Mouse (Mus musculus): ENCODE results near the gene Krtap31-1. TPM values are rescaled to one million over a fixed set of nuclear protein-coding genes. Genes with fewer than 3 reads are reported as not detected.

Gene Krtap31-1
- polyA plus RNA-seq, 1 experiment: 0.13 TPM

- H3K36me3 ChIP-seq (ENCODE audit: control insufficient read depth, insufficient read depth, low read length): no peaks in the 10 kb centered on the region
- H3K4me1 ChIP-seq (replicated peaks; ENCODE audit: control insufficient read depth, insufficient read depth, low read length): no peaks in the 10 kb centered on the region
- TF ChIP-seq POLR2A (IDR thresholded peaks at IDR 0.05; ENCODE audit: control insufficient read depth, extremely low read depth, insufficient read depth, low read length, poor library complexity) (no peak), CTCF (IDR thresholded peaks at IDR 0.05; ENCODE audit: borderline replicate concordance, control insufficient read depth, extremely low read depth, insufficient read depth, low read length, poor library complexity) (no peak)
- H3K27ac ChIP-seq (ENCODE audit: control insufficient read depth, insufficient read depth, low read length): no peak overlapping the region
- WGBS: 75% methylated on average over 9 of the region's 9 CpGs
- no peak for DNase-seq
- H3K27me3 ChIP-seq (ENCODE audit: control insufficient read depth, insufficient read depth, low read length): no peaks in the 10 kb centered on the region
- no peak overlapping the region for H3K4me3 ChIP-seq (ENCODE audit: control insufficient read depth, insufficient read depth, low read length)
These were observed 30.1 kb downstream of the Krtap31-1 start for GRCm38 (mm10) chr11:99937751-99938264.

- TF ChIP-seq POLR2A (IDR thresholded peaks at IDR 0.05; ENCODE audit: control insufficient read depth, extremely low read depth, insufficient read depth, low read length, poor library complexity): no peak
- TF ChIP-seq CTCF (IDR thresholded peaks at IDR 0.05; ENCODE audit: borderline replicate concordance, control insufficient read depth, extremely low read depth, insufficient read depth, low read length, poor library complexity): no peak
- Histone ChIP-seq H3K36me3 (ENCODE audit: control insufficient read depth, insufficient read depth, low read length) (no peaks in the 10 kb centered on the region), H3K4me3 (ENCODE audit: control insufficient read depth, insufficient read depth, low read length) (no peak within 1 kb of the TSS), H3K27me3 (ENCODE audit: control insufficient read depth, insufficient read depth, low read length) (no peaks in the 10 kb centered on the region), H3K27ac (ENCODE audit: control insufficient read depth, insufficient read depth, low read length) (no peak within 1 kb of the TSS), H3K4me1 (replicated peaks; ENCODE audit: control insufficient read depth, insufficient read depth, low read length) (no peaks in the 10 kb centered on the region)
- DNase-seq: no peak
- WGBS: 93% methylated on average over 2 of the region's 2 CpGs
These were observed 40.5 kb downstream of the Krtap31-1 start, which contains the start of gene Krtap9-5 for GRCm38 (mm10) chr11:99948175-99948574. Gene Krtap9-5, plus strand, starts transcription at chr11:99948475.

Other genes with a start within 250 kb of the Krtap31-1 start
- not detected in 2 replicates for gene Gm11563, start 249.0 kb upstream of the Krtap31-1 start, polyA plus RNA-seq (2012; rRNA removed)
- not detected in 2 replicates for gene Krtap4-6, start 242.0 kb upstream of the Krtap31-1 start, polyA plus RNA-seq (2012; rRNA removed)
- not detected in 2 replicates for gene Gm14190, start 217.2 kb upstream of the Krtap31-1 start, polyA plus RNA-seq (2012; rRNA removed)
- not detected in 2 replicates for gene Gm14180, start 173.6 kb upstream of the Krtap31-1 start, polyA plus RNA-seq (2012; rRNA removed)
- gene Gm11595, start 135.0 kb upstream of the Krtap31-1 start, polyA plus RNA-seq (2012; rRNA removed): not detected in 2 replicates
- gene Krtap4-8, start 127.2 kb upstream of the Krtap31-1 start, polyA plus RNA-seq (2012; rRNA removed): not detected in 2 replicates
- gene Krtap4-9, start 122.7 kb upstream of the Krtap31-1 start, polyA plus RNA-seq (2012; rRNA removed): 0.17 TPM in 1 of 2 replicates, not detected in the other
- gene Gm11596, start 114.5 kb upstream of the Krtap31-1 start, polyA plus RNA-seq (2012; rRNA removed): not detected in 2 replicates
- gene Gm11569, start 109.0 kb upstream of the Krtap31-1 start, polyA plus RNA-seq (2012; rRNA removed): not detected in 2 replicates
- gene Gm11554, start 103.5 kb upstream of the Krtap31-1 start, polyA plus RNA-seq (2012; rRNA removed): not detected in 2 replicates
- gene Krtap4-13, start 98.0 kb upstream of the Krtap31-1 start, polyA plus RNA-seq (2012; rRNA removed): not detected in 2 replicates
- not detected in 2 replicates for gene Gm11564, start 92.3 kb upstream of the Krtap31-1 start, polyA plus RNA-seq (2012; rRNA removed)
- gene 2300003K06Rik, start 69.9 kb upstream of the Krtap31-1 start, polyA plus RNA-seq (2012; rRNA removed): not detected in 2 replicates
- 0.28 TPM in 1 of 2 replicates, not detected in the other for gene Krtap4-16, start 56.3 kb upstream of the Krtap31-1 start, polyA plus RNA-seq (2012; rRNA removed)
- gene Gm11568, start 50.0 kb upstream of the Krtap31-1 start, polyA plus RNA-seq (2012; rRNA removed): not detected in 2 replicates
- 0.31 TPM in 1 of 2 replicates, not detected in the other for gene Gm11559, start 43.4 kb upstream of the Krtap31-1 start, polyA plus RNA-seq (2012; rRNA removed)
- not detected in 2 replicates for gene Krtap9-1, start 34.5 kb upstream of the Krtap31-1 start, polyA plus RNA-seq (2012; rRNA removed)
- gene Gm11567, start 28.7 kb upstream of the Krtap31-1 start, polyA plus RNA-seq (2012; rRNA removed): not detected in 2 replicates
- gene Gm11565, start 6.8 kb downstream of the Krtap31-1 start, polyA plus RNA-seq (2012; rRNA removed): not detected in 2 replicates
- gene Krtap31-2, start 28.4 kb downstream of the Krtap31-1 start, polyA plus RNA-seq (2012; rRNA removed): 0.11 TPM in 1 of 2 replicates, not detected in the other
- gene Krtap9-5, start 40.6 kb downstream of the Krtap31-1 start, polyA plus RNA-seq (2012; rRNA removed): not detected in 2 replicates
- not detected in 2 replicates for gene Krtap29-1, start 71.1 kb downstream of the Krtap31-1 start, polyA plus RNA-seq (2012; rRNA removed)
- not detected in 2 replicates for gene Krtap16-1, start 78.7 kb downstream of the Krtap31-1 start, polyA plus RNA-seq (2012; rRNA removed)
- 0.31 and 0.43 TPM in 2 replicates for gene Krtap17-1, start 86.1 kb downstream of the Krtap31-1 start, polyA plus RNA-seq (2012; rRNA removed)
- gene Krt33a, start 108.3 kb downstream of the Krtap31-1 start, polyA plus RNA-seq (2012; rRNA removed): 0.11 and 0.14 TPM in 2 replicates
- gene Krt33b, start 121.9 kb downstream of the Krtap31-1 start, polyA plus RNA-seq (2012; rRNA removed): 0.44 TPM in 1 of 2 replicates, not detected in the other
- not detected in 2 replicates for gene Krt34, start 133.6 kb downstream of the Krtap31-1 start, polyA plus RNA-seq (2012; rRNA removed)
- gene Krt31, start 142.6 kb downstream of the Krtap31-1 start, polyA plus RNA-seq (2012; rRNA removed): 0.15 and 0.23 TPM in 2 replicates
- gene Krt32, start 180.3 kb downstream of the Krtap31-1 start, polyA plus RNA-seq (2012; rRNA removed): 0.18 and 0.30 TPM in 2 replicates
- 0.13 and 0.20 TPM in 2 replicates for gene Krt35, start 188.3 kb downstream of the Krtap31-1 start, polyA plus RNA-seq (2012; rRNA removed)
- 0.79 and 0.90 TPM in 2 replicates for gene Krt36, start 197.7 kb downstream of the Krtap31-1 start, polyA plus RNA-seq (2012; rRNA removed)
- 0.92 and 0.98 TPM in 2 replicates for gene Krt13, start 213.6 kb downstream of the Krtap31-1 start, polyA plus RNA-seq (2012; rRNA removed)
- gene Krt15, start 228.0 kb downstream of the Krtap31-1 start, polyA plus RNA-seq (2012; rRNA removed): 0.85 and 1.1 TPM in 2 replicates
- gene Krt19, start 240.7 kb downstream of the Krtap31-1 start, polyA plus RNA-seq (2012; rRNA removed): 8.7 and 13.0 TPM in 2 replicates

All from thymus, adult 2 months (tissue).